Mouse (Mus musculus) thymus, postnatal 14 days (tissue): Measurements from ENCODE around the gene Ist1.

Source experiments
- DNase-seq: peaks from one replicate; pipeline ENCODE4 v3.0.0; 2021

Gene Ist1

DNA sequence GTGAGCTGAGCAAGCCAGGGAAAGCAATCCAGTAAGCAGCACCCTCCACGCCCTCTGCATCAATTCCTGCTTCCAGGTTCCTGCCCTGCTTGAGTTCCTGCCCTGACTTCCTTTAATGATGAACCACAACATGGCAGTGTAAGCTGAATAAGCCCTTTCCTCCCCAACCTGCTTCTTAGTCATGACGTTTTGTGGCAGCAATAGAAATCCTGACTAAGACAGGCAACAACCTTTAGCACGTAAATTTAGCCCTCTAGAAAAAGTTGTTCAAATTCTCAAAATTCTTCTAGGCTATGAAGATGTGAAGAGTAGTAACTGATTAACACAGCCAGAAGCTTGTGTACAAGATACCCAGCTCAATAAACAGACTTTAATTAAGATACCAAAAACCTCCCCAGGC lies 11.5 kb downstream of the Ist1 start:
- DNase-seq = no peak

DNA sequence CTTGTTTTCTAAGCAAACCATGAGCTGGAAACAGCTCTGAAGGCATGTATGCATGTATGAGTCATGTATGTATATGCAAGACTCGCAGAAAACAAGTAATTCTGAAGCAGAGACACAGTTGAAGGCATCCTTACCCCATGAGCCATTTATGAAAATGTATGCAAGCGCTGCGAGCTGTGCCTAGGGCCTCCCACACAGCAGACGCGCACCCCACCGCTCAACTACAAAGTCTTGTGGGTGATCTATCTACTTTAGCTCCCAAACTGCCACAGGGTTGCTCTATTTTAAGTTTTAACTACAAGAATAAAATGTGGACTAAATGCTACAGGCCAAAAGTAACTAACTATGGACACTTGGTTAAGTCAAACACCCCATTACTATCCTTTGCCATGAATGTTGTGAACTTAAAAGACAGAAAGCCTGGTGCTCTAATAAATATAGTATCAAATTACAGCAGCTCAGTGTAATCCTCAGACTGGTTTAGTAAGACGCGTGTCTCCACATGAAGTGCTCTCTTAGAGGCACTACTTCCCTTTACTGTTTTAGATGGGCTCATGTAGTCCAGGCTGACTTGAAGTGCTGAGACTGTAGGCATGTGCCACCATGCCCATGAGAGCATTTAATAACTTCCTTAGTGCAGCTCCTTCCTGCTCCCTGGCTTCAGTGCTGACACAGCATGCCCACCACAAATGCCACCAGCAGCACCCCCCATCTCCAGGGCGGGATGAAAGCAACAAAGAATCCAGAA lies 17.0 kb downstream of the Ist1 start:
- no peak for DNase-seq

DNA sequence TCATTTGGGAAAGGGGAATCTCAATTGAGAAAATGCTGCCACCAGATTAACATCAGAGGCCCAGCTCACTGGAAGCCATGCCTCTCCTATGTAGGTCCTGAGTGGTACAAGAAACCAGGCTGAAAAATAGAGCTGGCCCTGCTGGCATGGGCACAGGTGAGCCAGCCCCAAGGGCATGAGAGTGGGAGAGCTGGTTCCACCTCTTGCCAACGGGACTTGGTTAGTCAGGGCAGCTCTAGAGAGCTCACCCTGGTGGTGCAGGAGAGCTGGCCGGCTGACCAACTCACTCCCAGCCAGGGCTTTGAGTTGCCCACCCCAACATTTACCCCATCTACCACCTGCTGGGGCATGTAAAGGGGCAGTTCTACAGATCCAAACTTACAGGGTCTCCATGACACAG lies 19.5 kb downstream of the Ist1 start:
- no peak for DNase-seq

DNA sequence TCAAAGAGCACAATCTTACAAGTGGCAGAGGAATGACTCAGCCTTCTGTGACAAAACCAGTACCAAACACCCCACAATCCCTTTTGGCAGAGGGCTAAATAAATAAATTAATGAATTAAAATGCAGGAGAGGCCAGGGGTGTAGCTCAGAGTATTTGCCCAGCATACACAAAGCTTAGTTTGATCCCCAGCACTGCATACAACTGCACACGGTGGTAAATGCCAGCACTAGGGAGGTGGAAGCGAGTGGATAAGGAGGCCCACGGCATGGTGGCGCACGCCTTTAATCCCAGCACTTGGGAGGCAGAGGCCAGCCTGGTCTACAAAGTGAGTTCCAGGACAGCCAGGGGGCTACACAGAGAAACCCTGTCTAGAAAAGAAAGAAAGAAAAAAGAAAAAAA lies 20.4 kb downstream of the Ist1 start:
- no peak for DNase-seq

GRCm38 (mm10) chr8:109666616-109667015 lies 26.4 kb downstream of the Ist1 start:
- DNase-seq = no peak

DNA sequence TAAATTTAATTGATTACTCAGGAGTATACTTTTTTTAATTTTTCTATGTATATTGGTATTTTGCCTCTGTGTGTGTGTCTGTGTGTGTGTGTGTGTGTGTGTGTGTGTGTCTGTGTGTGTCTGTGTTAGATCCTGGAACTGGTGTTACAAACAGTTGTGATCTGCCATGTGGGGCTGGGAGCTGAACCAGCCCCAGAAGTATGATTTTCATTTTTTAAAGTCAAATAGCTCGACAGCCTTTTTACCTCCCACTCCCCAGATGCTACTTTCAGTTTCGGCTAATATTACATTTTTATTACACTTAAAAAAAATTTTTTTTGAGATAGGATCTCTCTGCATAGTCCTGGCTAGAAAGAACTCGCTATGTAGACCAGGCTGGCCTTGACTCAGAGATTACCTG lies 30.7 kb downstream of the Ist1 start:
- DNase-seq = no peak

DNA sequence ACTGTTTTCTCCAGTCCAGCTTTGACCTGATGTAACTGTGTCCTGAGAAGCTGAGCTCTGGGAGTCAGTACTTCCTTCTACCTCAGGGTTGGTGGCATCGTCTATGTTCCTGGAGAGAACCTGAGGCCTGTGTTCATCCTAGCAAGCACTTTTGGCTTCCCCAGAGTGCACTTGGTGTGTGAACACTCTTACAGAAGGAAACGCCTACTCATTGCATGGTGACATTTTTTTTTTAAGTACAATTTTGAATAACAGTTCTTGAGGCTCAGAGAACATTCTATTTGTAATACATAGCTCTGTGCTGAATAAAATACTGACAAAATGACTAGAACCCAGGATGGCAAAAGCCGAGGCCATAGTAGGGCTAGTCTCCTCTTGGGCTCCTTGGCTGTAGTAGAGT lies 36.2 kb downstream of the Ist1 start:
- DNase-seq = no peak

- no peak for DNase-seq
These were observed 42.3 kb downstream of the Ist1 start for GRCm38 (mm10) chr8:109650801-109651200.

DNA sequence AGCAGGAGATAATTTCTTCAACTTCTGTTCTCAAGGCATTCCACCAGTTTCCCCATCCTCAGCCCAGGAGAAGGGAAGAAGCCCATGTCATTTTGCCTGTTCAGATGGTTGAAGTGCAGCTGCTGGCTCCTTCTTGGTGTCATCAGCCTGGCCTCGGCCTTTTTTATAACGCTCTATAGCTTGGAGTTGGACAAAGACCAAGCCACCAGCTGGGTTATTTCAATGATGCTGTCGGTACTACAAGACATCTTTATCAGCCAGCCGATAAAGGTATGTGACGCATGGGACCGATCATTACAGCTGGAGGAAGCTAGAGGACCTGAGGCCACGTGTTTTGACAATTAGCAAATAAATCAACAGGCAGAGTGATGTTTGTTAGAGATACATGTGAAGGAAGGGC lies 44.6 kb downstream of the Ist1 start:
- no peak for DNase-seq

DNA sequence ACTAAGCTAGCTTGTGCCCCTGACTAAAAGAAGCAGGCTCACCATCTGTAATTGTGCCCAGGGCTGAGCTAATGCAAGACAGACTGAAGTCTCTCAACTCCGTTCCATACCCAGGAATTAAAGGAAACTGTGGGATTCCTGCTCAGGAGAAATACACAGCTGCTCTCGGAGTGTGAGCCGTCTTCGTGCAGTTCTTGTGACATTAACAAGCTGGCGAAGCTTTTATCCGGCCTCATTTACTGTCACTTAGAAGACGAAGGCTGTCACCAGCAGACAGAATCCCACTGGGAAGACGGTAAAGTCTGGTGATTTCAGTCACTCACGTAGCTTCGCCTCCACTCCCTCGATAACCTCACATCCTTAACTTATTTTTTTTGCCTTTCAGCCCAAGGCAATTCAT lies 45.7 kb downstream of the Ist1 start:
- DNase-seq = no peak

DNA sequence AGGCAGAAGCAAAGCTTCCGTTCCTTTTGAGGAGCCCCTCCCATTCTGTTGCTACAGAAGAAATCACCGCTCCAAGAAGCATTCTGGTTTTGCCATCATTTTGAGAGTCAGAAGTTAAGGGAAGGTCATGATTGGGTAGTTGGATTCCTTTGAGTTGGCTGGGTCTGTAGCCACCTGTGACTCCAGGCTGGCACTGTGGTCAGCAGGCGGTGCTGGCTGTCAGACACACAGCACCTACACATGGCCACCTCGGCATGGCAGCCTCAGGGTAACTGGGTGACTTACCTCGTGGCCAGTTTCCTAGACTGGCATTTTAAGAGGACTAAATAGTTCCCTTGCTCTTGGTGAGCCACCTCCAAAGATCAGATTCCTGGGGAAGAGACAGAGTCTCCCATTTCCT lies 51.8 kb downstream of the Ist1 start:
- DNase-seq = no peak

DNA sequence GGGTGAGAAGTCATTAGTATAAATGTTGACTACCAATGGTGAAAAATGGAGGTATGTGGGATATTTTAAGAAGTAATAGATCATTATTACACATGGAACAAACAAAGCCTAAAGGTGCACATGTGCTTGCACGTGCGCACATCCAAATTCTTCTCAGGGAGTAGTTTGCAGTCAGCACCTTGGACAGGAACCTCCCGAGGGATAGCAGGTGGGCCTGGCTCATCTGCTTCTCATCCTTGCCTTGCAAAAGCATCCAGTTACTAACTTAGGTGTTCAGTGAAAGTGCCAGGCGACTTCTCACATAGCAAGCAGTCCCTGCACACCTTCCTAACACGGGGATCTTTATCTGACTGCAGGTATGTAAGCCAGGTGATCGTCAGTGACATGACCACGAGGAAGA lies 52.6 kb downstream of the Ist1 start:
- no peak for DNase-seq

GRCm38 (mm10) chr8:109638851-109639250 lies 54.2 kb downstream of the Ist1 start:
- no peak for DNase-seq

DNA sequence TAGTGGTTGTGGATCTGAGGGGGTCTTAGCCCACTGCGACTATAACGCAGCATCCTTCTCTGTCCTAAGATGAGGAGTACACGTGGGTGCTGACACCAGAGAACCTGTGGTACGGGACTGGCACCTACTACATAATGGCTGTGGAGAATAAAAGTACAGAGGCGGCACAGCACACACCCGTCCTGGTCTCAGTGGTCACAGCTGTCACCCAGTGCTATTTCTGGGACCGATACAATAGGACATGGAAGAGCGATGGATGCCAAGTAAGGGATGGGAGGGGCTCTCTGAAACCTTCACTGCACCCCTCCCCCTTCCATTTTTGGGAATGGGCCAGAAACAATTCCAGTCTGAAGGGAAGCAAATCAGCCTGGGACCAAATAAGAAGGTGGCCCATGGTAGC lies 57.9 kb downstream of the Ist1 start:
- no peak for DNase-seq

GRCm38 (mm10) chr8:109632498-109632897 lies 60.6 kb downstream of the Ist1 start:
- no peak for DNase-seq

DNA sequence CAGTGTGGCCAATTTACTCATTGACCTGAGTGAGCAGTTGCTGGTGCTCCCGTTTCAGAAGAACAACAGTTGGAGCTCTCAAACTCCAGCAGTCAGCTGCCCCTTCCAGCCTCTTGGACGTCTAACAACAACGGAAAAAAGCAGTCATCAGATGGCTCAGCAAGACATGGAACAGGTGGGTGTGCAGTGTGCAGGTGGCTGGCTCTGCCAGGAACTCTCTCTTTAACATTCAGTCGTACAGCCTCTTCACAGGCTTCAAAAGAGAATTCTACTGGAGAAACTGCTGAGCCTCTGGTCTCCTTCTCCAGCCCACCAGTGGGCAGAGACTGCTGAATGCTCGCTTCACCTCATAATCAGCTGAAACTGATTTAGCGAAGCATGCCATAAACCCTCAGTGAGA lies 64.4 kb downstream of the Ist1 start:
- DNase-seq = no peak
